Mouse (Mus musculus) mouse embryonic stem cell (cell line): ENCODE data around the gene Pik3r1.

Experiments
- in situ Hi-C, 2 experiments: fragments of 300-500 bp; cut with MboI; formaldehyde crosslinking; loops; 1 replicate in 1 of 2; 3 replicates in 1 of 2; pipeline ENCODE4 v1.14.3; 2019 to 2020; ENCODE audit warnings: low sequenced_read_pairs in 2 of 2, low pct_unique_long_range_greater_than_20kb in 1 of 2, mixed read lengths in 1 of 2; ENCODE audit not compliant: unreplicated experiment in 1 of 2

Gene Pik3r1

DNA sequence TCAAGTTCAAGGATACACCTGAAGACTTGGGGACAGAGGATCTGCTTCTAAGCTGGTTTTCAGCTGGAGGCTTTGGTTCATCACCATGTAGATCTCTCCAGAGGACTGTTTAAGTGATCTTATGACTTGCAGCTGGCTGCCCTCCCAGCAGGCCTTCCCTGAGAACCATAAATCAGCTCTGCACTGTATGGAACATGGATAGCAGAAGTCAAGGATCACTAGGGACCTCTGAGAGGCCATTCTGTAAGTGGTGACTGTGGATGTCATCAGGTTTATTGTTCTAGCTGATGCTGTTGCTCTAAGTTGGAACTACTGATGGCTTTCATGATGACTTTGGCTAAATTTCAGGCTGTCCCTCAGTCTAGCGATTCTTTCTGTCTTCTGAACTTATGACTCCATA lies 105.1 kb downstream of the Pik3r1 start:
- in situ Hi-C loops: no loop called here

DNA sequence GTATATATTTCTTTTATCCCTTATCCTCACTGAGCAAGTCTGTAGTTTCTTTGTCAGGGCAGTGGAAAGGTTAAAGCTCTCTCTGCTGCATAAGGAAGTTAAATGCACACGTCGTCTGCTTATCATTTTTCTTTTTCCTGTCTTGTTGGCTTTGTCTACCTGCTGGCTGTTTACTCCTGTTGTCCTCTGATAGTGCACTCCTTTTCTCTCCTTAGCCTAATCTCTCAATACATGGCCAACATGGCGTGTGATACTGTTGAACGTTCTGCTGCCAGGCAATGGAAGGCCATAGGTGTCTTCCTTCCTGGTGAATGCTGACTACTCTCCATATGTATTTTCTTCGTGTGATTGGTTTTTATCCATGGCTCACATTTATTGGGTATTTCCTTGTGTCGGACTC lies 106.5 kb downstream of the Pik3r1 start:
- in situ Hi-C loops: no loop called here

DNA sequence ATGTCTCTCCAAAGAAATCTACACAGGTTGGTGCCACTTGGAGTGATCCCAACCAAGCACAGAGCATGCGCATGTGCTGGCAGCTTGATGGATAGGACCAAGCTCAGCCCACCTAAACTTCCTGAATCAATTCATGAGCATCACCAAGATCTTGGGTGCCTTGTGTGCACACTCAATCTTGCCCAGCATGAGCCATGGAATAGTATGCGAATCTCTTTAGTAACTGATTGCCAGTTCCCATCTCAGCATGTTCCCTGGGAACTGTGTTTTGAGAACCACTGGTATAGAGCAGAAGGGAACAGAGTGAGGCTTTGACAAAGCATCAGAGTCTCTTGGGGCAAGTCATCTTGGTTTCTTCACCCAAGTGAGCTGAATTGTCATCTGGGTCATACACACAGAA lies 107.8 kb downstream of the Pik3r1 start:
- in situ Hi-C loops: no loop called here

DNA sequence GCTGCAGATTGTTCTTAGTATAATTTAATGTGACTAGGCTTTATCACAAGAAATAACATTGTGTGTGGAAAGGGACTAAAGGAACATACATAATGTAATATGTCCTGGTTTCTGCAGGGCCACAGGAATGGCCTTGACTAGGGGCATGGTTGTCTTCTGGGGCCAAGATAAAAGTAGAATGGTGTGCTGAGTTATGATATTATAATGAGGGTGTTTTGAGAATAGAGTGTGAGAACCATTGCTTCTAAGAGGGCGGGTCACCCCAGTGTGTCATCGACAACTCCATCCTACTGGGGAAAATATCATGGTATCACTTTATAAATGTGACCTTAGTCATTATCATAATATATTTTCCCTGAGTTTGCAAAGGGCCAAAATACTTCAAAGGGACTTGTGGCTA lies 115.9 kb downstream of the Pik3r1 start:
- in situ Hi-C loops: no loop called here

DNA sequence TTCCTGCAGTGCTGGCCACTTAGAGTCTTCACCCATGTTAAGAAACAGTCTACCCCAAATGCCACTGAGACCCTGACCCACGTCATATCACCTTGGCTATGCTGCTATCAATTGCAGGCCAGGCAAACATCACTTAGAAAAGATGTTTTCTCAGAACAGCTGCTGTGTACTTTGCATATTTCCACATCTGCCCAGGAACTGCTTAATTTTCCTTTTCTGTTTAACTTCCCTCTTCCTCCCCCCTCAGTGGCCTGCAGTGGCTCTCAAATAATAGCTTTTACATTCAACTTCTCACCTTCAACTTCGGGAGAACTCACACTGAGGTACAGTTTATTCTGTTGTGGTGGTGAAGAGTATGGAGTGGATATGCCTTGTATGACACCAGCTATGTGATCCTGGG lies 126.4 kb downstream of the Pik3r1 start:
- in situ Hi-C loops: no loop called here

DNA sequence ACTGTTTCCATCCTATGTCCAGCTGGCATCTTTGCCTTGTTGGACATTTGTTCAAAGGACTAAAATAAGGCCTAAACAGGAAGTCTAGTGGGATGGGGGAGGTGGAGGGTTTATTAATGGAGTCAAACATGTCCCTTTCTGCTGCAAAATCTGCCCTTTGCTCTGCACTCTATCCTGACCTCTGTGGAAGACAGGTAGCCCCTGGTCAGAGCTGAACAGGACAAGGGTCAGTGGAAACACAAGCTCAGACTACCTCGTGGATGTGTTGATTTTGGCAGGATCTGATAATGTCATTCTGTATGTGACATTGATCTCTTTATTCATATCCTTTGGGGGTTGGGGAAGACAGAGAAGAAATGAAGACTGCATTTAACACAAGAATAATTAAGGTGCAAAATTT lies 132.2 kb downstream of the Pik3r1 start:
- in situ Hi-C loops: no loop called here

DNA sequence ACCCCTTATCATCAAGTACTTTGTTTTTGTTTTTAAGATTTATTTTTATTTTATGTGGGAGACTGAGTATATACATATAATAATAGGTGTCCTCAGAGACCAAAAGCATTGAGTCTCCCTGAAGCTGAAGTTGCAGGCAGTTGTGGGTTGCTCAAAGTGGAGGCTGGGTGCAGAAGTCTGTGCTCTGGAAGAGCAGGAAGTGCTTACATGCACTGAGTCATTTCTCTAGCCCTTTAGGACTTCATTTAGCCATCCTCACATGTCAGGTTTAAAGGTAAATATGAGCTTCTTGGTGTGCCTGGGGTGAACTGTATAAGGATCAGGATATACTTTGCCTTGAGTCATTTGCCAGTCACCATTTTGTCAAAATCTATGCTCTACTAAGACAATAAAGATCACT lies 133.6 kb downstream of the Pik3r1 start:
- in situ Hi-C loops: no loop called here

DNA sequence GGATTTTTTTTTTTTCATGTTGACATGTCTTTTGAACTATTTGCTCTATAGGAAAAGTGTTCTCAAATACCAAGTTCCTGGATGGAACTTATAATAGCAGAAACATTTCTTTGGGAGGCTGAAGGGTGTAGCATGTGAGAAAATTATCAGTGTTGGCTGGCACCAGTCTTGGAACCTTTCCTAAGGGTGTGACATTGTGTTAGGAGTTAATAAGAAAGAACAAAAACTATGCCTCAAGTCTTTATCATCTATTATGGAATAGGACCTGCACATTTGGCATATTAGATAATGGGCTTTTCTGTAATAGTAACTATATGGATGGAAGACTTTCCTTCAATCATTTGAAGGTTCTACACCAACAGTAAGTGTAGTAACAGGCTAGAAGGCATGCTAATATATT lies 134.4 kb downstream of the Pik3r1 start:
- in situ Hi-C loops: no loop called here

DNA sequence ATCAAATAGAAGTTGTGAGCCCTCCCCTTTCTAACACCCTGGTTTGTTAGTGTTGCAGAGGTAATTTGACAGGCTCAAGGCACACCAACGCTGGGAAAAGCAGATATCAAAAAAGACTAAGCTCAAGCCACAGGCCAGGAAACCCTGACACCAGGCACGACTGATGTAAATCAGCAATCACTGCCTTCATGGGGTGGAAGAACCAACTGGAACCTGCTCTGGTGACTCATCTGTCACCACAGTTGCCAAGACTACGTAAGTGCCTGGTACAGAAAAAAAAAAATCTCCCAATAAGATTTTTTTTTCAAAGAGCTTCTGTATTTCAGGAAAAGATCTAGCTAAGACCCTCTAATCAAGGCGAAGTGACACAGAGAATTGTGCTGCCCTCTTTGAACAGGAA lies 135.2 kb downstream of the Pik3r1 start:
- in situ Hi-C loops: no loop called here

DNA sequence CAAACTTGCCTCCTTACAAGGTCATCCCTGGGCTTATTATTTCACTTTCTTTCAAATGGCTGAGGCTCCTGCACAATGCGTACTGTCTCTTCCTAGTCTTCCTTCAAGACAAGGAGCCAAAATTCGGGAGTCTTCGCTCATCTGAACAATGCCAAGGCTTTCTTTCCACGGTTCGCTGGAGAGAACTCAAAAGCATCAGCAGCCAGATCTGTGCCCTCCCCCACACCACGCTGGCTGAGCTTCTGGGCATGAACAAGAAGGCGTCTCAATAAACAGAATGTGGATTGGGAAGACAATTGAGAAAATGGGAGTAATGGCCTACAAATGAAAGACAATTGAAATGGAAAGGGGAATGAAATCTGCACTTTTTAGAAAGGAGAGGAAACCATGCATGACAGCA lies 136.5 kb downstream of the Pik3r1 start:
- in situ Hi-C loops: no loop called here
